Comparison of ENCODE assay signal across 8 mouse cellular contexts in genomic region chr4:131920595-131921351, GRCm38 (mm10). TPM values are rescaled to one million over a fixed set of nuclear protein-coding genes. Genes with fewer than 3 reads are reported as not detected.
DNase-seq lines count a peak whose midpoint lies in the region; ATAC-seq lines count a peak whose summit lies in the region.

No protein-coding gene starts in this region.

- H3K9ac ChIP-seq in hindbrain, embryonic 16.5 days (ENCODE audit: low read depth, low read length) = peak overlapping the region; percentile 62
- H3K9ac ChIP-seq in liver, embryonic 11.5 days (ENCODE audit: low read depth, low read length) = peak overlapping the region; percentile 62
- H3K9ac ChIP-seq in neural tube, embryonic 13.5 days = peak overlapping the region; percentile 71

- 1% methylated on average over 70 of the region's 76 CpGs for WGBS in hindbrain, embryonic 16.5 days
- under 1% methylated on average over 64 of the region's 76 CpGs for WGBS in liver, embryonic 11.5 days
- under 1% methylated on average over 46 of the region's 76 CpGs for WGBS in neural tube, embryonic 13.5 days

- DNase-seq in adrenal gland, adult (ENCODE audit: inconsistent age in 2 of 2, low spot score in 1 of 2) = peak; percentile 77 to 90
- no peak for DNase-seq in adrenal gland, postnatal 4 days (ENCODE audit: low spot score in 2 of 2)
- DNase-seq in adrenal gland, adult 8-10 months = peak; percentile 64
- DNase-seq in forelimb bud, embryonic 11.5 days (ENCODE audit: low read depth, low spot score) = peak; percentile 61
- DNase-seq in liver, embryonic 11.5 days (ENCODE audit: low spot score) = peak; percentile 75

- no peaks in the 10 kb centered on the region for H3K9me3 ChIP-seq in hindbrain, embryonic 16.5 days (ENCODE audit: control insufficient read depth, low read length)
- no peaks in the 10 kb centered on the region for H3K9me3 ChIP-seq in liver, embryonic 11.5 days (ENCODE audit: control insufficient read depth, low read length)
- no peaks in the 10 kb centered on the region for H3K9me3 ChIP-seq in neural tube, embryonic 13.5 days

- peak overlapping the region; percentile 52 for H3K4me3 ChIP-seq in hindbrain, embryonic 16.5 days (ENCODE audit: low read length)
- H3K4me3 ChIP-seq in liver, embryonic 11.5 days (ENCODE audit: low read depth, low read length) = peak overlapping the region; percentile 61
- peak overlapping the region; percentile 49 for H3K4me3 ChIP-seq in neural tube, embryonic 13.5 days

- ATAC-seq in hindbrain, embryonic 16.5 days = no peak
- no peak for ATAC-seq in liver, embryonic 11.5 days (replicated peaks; ENCODE audit: low FRiP score)
- 0 out of 2 replicates have a peak, but pooled peaks have one; percentile 1 for ATAC-seq in neural tube, embryonic 13.5 days (ENCODE audit: low read depth)
- no peak for ATAC-seq in activated CD4-positive, CD25-positive, alpha-beta regulatory T cell, adult 4 months

- H3K4me1 ChIP-seq in hindbrain, embryonic 16.5 days (ENCODE audit: control insufficient read depth, insufficient read depth, low read depth, low read length) = peaks cover 18% of the 10 kb centered on the region
- H3K4me1 ChIP-seq in liver, embryonic 11.5 days (replicated peaks; ENCODE audit: control insufficient read depth, insufficient read depth, low read length) = peaks cover 49% of the 10 kb centered on the region
- peaks cover 65% of the 10 kb centered on the region for H3K4me1 ChIP-seq in neural tube, embryonic 13.5 days (replicated peaks)

- H3K36me3 ChIP-seq in hindbrain, embryonic 16.5 days (ENCODE audit: control insufficient read depth, insufficient read depth, low read length) = peaks cover 6% of the 10 kb centered on the region
- peaks cover 18% of the 10 kb centered on the region; the same call in 1 of the 2 replicates for H3K36me3 ChIP-seq in liver, embryonic 11.5 days (ENCODE audit: control insufficient read depth, insufficient read depth, low read length)
- peaks cover 26% of the 10 kb centered on the region for H3K36me3 ChIP-seq in neural tube, embryonic 13.5 days

- H3K27ac ChIP-seq in hindbrain, embryonic 16.5 days (ENCODE audit: low read depth, low read length) = no peak overlapping the region
- peak overlapping the region; percentile 58 for H3K27ac ChIP-seq in liver, embryonic 11.5 days (ENCODE audit: low read depth, low read length)
- no peak overlapping the region for H3K27ac ChIP-seq in neural tube, embryonic 13.5 days (replicated peaks)

- H3K27me3 ChIP-seq in hindbrain, embryonic 16.5 days (replicated peaks; ENCODE audit: control insufficient read depth, insufficient read depth, low read length) = peaks cover 77% of the 10 kb centered on the region
- peaks cover 73% of the 10 kb centered on the region for H3K27me3 ChIP-seq in liver, embryonic 11.5 days (replicated peaks; ENCODE audit: control insufficient read depth, insufficient read depth, low read length)
- peaks cover 100% of the 10 kb centered on the region for H3K27me3 ChIP-seq in neural tube, embryonic 13.5 days

- peak overlapping the region; percentile 81 for H3K4me2 ChIP-seq in hindbrain, embryonic 16.5 days (ENCODE audit: low read length)
- H3K4me2 ChIP-seq in liver, embryonic 11.5 days = peak overlapping the region; percentile 79
- H3K4me2 ChIP-seq in neural tube, embryonic 13.5 days = peak overlapping the region; percentile 75

RNA-seq across cellular contexts. Expression of gene Tmem200b, which starts 0.8 kb away (rescaled TPM):
- 10 to 100 TPM; 12.9 to 14.4 TPM for total RNA-seq in adrenal gland, postnatal 4 days (2021)
- total RNA-seq in adrenal gland, adult 8-10 months (2022) = 10 to 100 TPM in 3 of 4 experiments, 1 to 10 TPM in 1; 9.0 to 11.7 (median 10.9) TPM
- polyA plus RNA-seq in hindbrain, embryonic 16.5 days (2015; fragmentation: Nextera tagmentation; extraction: Ambion mirVana) = 0.34 TPM in 1 of 2 replicates, not detected in the other
- 0.78 and 1.2 TPM in 2 replicates for polyA plus RNA-seq in liver, embryonic 11.5 days (2014; fragmentation: Nextera tagmentation; extraction: Ambion mirVana)
- 0.14 and 0.29 TPM in 2 replicates for polyA plus RNA-seq in neural tube, embryonic 13.5 days (2015; fragmentation: Nextera tagmentation; extraction: Ambion mirVana)
- polyA plus RNA-seq in activated CD4-positive, CD25-positive, alpha-beta regulatory T cell, adult 4 months (2017; shearing (Covaris generic)) = not detected

RNA-seq across cellular contexts. Expression of gene Srsf4, which starts 47.4 kb away (rescaled TPM):
- 10 to 100 TPM; 89.0 to 93.6 TPM for total RNA-seq in adrenal gland, postnatal 4 days (2021)
- 10 to 100 TPM; 55.5 to 77.3 (median 63.0) TPM for total RNA-seq in adrenal gland, adult 8-10 months (2022)
- polyA plus RNA-seq in hindbrain, embryonic 16.5 days (2015; fragmentation: Nextera tagmentation; extraction: Ambion mirVana) = 86.6 and 94.4 TPM in 2 replicates
- polyA plus RNA-seq in liver, embryonic 11.5 days (2014; fragmentation: Nextera tagmentation; extraction: Ambion mirVana) = 113 and 118 TPM in 2 replicates
- polyA plus RNA-seq in neural tube, embryonic 13.5 days (2015; fragmentation: Nextera tagmentation; extraction: Ambion mirVana) = 109 and 135 TPM in 2 replicates
- polyA plus RNA-seq in activated CD4-positive, CD25-positive, alpha-beta regulatory T cell, adult 4 months (2017; shearing (Covaris generic)) = 10 to 100 TPM; 10.8 to 12.2 TPM

Comparison
In these comparisons a context has a peak if more than half of its experiments do, and no peak if none do; other contexts are left out.
1. DNase-seq: peak in adrenal gland, adult (2 of 2), adrenal gland, adult 8-10 months (single experiment), forelimb bud, embryonic 11.5 days (single experiment) and liver, embryonic 11.5 days (single experiment); none in adrenal gland, postnatal 4 days (0 of 2).
2. Peak in every context shown above with its lines, with median percentiles within 50 percentile points of each other: H3K4me2 ChIP-seq, H3K4me3 ChIP-seq and H3K9ac ChIP-seq.